Mouse (Mus musculus) fibroblast of lung, adult 2 months (primary cell): Measurements from ENCODE around the gene Rpa1.
A peak's percentile ranks its signal among the peaks of the same experiment; 100 is the strongest.
"Not testable (repeated sequence)": the region's sequence is repeated elsewhere in the genome, so short reads cannot be mapped to it uniquely, and the experiment has no call there.

Experiments
- DNase-seq: peaks from one replicate; pipeline ENCODE4 v3.0.0-alpha.2; 2011; ENCODE audit warnings: low read depth

The Rpa1 gene

GRCm38 (mm10) chr11:75319246-75319645 lies 28.9 kb downstream of the Rpa1 start:
- DNase-seq = no peak

GRCm38 (mm10) chr11:75318351-75319221 lies 29.5 kb downstream of the Rpa1 start:
- DNase-seq = no peak

- peak; percentile 31 for DNase-seq
Observed at GRCm38 (mm10) chr11:75313834-75314233, 34.3 kb downstream of the Rpa1 start.

GRCm38 (mm10) chr11:75311751-75312150 lies 36.4 kb downstream of the Rpa1 start:
- no peak for DNase-seq

GRCm38 (mm10) chr11:75310813-75311212 lies 37.3 kb downstream of the Rpa1 start:
- DNase-seq = no peak

GRCm38 (mm10) chr11:75308650-75309049 lies 39.5 kb downstream of the Rpa1 start:
- DNase-seq = no peak

- no peak for DNase-seq
Observed at GRCm38 (mm10) chr11:75304797-75305196, 43.3 kb downstream of the Rpa1 start.

GRCm38 (mm10) chr11:75300954-75301353 lies 47.2 kb downstream of the Rpa1 start:
- DNase-seq = no peak

GRCm38 (mm10) chr11:75299786-75300185 lies 48.3 kb downstream of the Rpa1 start:
- DNase-seq = no peak

- DNase-seq = no peak
Observed at GRCm38 (mm10) chr11:75298491-75298890, 49.6 kb downstream of the Rpa1 start.

GRCm38 (mm10) chr11:75297631-75298030 lies 50.5 kb downstream of the Rpa1 start:
- DNase-seq = no peak

- no peak for DNase-seq
Observed at GRCm38 (mm10) chr11:75296406-75297005, 51.6 kb downstream of the Rpa1 start.

- not testable (repeated sequence) for DNase-seq
Observed at GRCm38 (mm10) chr11:75295534-75295933, 52.6 kb downstream of the Rpa1 start.

- no peak for DNase-seq
Observed at GRCm38 (mm10) chr11:75294862-75295261, 53.3 kb downstream of the Rpa1 start.

- no peak for DNase-seq
Observed at GRCm38 (mm10) chr11:75293852-75294361, 54.2 kb downstream of the Rpa1 start.

GRCm38 (mm10) chr11:75292281-75292680 lies 55.8 kb downstream of the Rpa1 start:
- DNase-seq = no peak

- no peak for DNase-seq
Observed at GRCm38 (mm10) chr11:75291389-75292215, 56.5 kb downstream of the Rpa1 start.

- peak; percentile 47 for DNase-seq
Observed at GRCm38 (mm10) chr11:75290566-75291271, 57.4 kb downstream of the Rpa1 start.

GRCm38 (mm10) chr11:75289120-75289519 lies 59.0 kb downstream of the Rpa1 start:
- DNase-seq = no peak

GRCm38 (mm10) chr11:75288517-75288916 lies 59.6 kb downstream of the Rpa1 start:
- DNase-seq = no peak

- no peak for DNase-seq
Observed at GRCm38 (mm10) chr11:75287940-75288339, 60.2 kb downstream of the Rpa1 start.

- no peak for DNase-seq
Observed at GRCm38 (mm10) chr11:75286868-75287267, 61.3 kb downstream of the Rpa1 start.
